Mouse (Mus musculus) layer of hippocampus, postnatal 14 days (tissue): ENCODE data around the gene Ampd3. TPM values are rescaled to one million over a fixed set of nuclear protein-coding genes. Genes with fewer than 3 reads are reported as not detected.

Source experiments
- DNase-seq, 2 experiments: peaks; one replicate each; pipeline ENCODE4 v3.0.0; 2021 to 2022; ENCODE audit warnings: low spot score in 2 of 2, mixed read lengths in 1 of 2
- total RNA-seq, 2 experiments: library from RNA; stranded (reverse); gene quantifications; 2 replicates each; pipeline ENCODE4 v1.2.3; 2021

The Ampd3 gene
- total RNA-seq, 2 experiments from 2014 or later: 28.2 to 29.9 TPM

DNA sequence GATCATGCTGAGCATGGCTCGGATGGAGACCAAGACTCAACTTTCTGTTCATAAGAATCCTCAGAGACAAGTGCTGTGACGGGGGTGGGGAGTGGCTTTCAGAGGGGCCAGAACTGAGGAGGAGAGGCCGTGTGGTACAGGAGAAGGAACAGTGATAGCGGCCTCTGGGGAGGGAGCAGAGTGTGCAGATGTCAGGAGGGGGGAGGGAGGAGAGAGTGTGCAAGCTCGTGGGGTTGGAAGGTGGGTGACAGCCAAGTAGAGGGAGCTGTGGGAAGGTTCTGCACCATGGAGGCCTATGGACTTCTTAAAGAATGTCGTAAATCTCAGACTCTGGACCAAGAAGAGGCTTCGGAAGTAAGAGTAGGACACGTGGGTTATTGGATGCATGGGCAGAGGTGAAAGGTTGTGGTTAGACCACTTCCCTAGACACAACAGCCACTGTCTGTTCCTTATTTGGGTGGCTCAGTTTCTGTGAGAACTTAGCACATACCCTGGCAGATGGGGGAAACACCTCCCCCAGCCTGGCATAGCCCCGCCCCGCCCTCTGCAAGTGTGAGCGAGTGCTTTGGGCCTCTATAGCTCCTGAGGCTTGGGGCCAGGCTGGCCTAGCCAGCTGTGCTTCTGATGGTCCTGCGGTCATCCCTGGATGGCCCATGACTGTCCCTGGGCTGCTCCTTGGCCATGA is 28.5 kb downstream of the Ampd3 start:
- no peak for DNase-seq

- no peak for DNase-seq
Measured at GRCm38 (mm10) chr7:110797722-110798409, 29.9 kb downstream of the Ampd3 start.

- DNase-seq: peak; percentile 82 to 93
Measured at GRCm38 (mm10) chr7:110801028-110801427, 33.0 kb downstream of the Ampd3 start.

- DNase-seq: no peak
Measured at GRCm38 (mm10) chr7:110803131-110803530, 35.1 kb downstream of the Ampd3 start.

DNA sequence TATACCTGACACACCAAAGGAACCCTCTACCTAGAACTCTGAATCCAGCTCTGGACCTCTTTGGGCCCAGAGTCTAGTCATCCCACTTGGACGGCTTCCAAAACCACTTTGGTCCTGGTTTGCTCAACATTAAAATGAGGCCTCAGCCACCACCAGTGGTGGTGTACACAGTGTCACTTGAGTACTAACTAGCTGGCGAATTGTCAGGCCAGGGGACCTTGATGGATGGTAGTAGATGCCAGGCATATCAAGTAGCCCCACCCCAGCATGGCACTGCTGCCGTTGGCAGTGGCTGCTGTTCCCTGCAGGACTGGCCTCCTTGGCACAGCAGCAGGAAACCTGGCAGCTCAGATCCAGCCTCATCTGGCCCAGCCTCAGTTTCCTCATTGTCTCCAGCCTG is 36.3 kb downstream of the Ampd3 start:
- DNase-seq: peak in 1 of 2 experiments; percentile 69

DNA sequence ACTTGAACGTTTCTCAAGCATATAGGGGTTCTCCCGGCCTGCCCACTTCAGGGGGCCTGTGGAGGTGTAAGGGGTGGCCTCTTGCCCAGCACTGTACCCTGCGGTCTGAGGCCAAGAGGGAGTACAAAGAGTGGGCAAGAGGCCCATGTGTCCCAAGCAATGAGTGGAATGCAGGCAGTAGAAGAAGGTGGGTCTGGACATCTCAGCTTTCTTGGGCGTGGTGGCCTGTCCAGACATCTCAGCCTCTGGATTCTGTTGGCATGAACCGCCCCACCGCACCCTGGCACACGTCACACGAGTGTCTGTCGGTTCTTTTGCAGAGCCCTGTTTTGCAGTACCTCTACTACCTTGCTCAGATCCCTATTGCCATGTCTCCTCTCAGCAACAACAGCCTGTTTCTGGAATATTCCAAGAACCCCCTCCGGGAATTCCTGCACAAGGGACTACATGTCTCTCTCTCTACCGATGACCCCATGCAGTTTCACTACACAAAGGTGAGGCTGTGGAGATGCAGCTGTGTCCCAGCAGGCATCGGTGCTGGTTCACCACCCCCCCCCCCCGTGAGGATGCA is 39.5 kb downstream of the Ampd3 start:
- no peak for DNase-seq

DNA sequence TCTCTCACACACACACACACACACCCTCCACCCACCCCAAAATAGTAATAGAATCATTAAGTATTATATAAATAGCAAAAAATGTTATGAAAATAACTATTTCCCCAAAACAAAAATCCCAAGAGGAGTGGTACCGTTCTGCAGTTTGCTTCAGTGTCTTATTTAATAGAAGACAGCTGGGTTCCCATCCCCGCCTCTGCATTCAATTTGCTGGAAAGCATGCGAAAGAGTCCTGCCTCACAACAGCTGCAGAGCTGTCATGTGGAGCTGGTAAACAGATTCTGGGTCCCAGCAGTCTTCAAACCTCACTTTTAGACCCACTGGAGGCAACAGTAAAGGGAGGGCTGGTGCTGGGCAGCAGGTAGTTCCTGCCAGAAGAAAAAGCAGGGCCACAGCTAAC is 41.0 kb downstream of the Ampd3 start:
- DNase-seq: no peak

- no peak for DNase-seq
Measured at GRCm38 (mm10) chr7:110809585-110810557, 41.9 kb downstream of the Ampd3 start.

- DNase-seq: no peak
Measured at GRCm38 (mm10) chr7:110810995-110811394, 43.0 kb downstream of the Ampd3 start.

GRCm38 (mm10) chr7:110811529-110811928 is 43.5 kb downstream of the Ampd3 start:
- no peak for DNase-seq

DNA sequence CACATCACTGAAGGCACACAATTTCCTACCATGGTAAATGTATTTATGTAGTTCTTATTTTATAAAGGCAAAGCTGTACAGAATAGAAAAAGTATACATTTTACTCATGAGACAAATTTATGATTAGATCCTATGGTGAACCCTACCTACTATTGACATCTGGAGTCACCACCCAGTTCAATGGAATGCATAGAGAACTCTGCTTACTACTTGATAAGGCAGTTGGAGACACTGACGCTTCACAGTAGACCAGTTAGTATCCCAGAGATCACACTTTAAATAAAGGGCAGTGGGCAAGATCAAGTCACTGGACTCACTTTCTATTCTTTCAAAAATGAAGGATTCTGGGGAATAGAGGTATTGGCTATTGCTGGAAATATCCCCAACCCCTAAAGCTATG is 46.0 kb downstream of the Ampd3 start:
- DNase-seq: no peak

DNA sequence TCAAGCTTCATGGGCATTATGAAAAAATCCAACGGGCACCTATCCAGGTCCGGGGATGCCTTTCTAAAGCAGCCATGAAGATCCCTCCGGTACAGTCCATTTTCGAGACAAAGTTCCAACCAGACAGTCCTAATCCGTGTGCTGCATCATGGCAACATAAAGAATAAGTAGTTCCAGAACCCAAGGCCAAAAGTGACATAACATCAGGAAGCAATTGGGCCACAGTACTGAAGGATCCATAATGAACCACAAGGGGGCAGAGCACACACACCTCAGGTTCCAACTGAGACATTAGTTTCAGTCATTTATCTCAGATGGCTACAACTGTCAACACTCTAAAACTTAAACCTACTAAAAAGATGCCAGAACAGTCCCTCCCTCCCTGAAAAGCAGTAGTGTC is 48.0 kb downstream of the Ampd3 start:
- DNase-seq: peak in 1 of 2 experiments; percentile 64

DNA sequence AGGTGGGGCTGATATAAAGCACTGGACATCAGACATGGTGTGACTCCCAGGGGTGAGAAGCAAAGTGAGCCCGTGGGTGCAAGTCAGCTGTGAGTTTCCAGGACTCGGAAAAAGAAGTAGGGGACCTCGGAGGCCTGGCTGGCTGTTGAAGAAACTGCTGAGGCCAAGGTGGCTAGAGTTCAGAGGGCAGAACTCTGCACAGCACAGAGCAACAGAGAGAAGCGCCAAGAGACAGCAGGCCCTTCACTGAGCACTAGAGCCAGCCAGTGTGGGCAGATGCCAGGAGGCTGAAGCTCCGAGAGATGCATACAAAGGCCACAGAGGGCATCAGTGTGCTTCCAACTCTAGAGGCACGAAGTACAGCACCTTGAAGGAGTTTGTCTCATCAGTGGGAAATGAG is 50.2 kb downstream of the Ampd3 start:
- no peak for DNase-seq

GRCm38 (mm10) chr7:110818787-110819350 is 50.9 kb downstream of the Ampd3 start:
- DNase-seq: no peak

DNA sequence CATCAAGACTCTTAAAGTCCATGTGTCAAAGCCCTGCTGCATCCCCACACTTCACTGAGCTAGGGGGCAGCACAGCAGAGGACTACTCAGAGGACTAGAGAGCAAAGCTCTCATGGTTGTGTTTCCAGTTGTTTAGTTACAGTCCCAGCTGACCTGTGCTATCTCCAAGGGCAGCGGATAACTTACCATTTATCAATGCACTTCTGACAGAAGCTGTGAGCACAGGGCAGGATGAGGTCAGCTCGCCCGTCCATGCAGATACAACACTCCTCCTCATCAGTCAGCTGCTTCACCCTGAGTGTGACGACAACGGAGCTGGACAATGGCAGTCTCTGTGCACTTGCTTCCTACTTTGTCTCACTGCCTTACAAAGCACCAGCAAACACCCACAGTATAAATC is 53.1 kb downstream of the Ampd3 start:
- no peak for DNase-seq

GRCm38 (mm10) chr7:110821653-110822052 is 53.6 kb downstream of the Ampd3 start:
- peak in 1 of 2 experiments; percentile 50 for DNase-seq

DNA sequence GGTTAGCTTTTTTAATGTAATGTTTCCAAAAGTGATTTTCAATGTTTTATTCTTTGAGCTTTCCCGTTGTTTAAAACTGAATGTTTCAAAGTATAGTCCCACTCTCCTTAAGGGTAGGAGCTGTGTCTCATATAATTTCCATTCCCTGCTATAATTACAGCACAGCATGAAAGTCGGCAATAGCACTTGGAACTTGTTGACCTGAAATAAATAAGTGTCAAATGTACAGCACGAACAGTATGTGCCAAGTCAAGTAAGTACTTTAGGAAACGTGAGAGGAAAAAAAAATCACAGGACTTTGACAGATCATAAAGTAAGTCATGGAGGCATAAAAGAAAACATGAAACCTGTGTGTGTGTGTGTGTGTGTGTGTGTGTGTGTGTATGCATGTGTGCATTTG is 54.0 kb downstream of the Ampd3 start:
- DNase-seq: no peak

GRCm38 (mm10) chr7:110823076-110823475 is 55.1 kb downstream of the Ampd3 start:
- no peak for DNase-seq

- DNase-seq: no peak
Measured at GRCm38 (mm10) chr7:110823593-110823992, 55.6 kb downstream of the Ampd3 start.

DNA sequence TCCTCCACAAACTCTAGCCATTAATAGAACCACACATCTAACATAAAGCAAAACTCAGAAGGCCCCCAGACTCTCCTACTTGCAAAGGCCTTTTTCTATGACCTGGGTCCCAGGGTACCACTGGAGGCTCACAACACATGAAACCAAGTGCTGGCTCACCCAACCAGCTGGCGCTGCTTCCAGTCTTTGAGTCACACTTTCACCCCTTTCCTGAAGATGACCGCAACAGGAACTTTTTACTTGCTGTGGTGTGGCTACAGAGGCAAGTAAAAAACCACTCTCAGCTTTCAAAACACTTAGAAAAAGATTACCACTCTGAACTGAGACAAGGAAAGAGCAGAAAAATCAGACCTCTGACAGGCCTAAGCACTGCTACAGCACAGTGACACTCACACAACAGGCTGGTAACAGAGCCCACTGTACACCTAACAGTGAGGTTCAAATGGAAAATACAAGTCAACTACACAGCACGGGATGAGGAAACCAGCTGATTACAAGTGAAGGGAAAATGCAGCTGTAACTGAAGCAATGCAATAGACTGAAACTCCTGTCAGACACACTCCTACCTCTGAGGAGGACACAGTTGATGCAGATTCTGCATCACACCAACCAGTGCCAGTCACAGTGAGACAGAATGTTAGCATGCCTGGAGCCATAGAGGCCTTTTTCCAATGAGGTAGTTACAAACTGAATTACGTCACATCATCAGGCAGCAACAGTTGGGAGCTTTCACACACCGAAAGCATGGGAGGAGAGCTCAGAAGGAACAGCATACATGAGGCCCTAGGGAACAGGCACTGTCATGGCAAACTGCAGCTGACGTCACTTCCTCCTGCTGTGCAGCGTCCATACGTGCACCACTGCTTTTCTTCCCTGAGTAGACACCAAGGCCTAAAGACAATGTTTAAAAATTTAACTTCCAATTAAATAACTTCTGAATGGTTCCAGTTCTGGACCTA is 56.3 kb downstream of the Ampd3 start:
- no peak for DNase-seq
